Mouse (Mus musculus) erythroblast, embryonic 14.5 days (primary cell): ENCODE results near the gene Daam1. TPM values are rescaled to one million over a fixed set of nuclear protein-coding genes. Genes with fewer than 3 reads are reported as not detected.

ENCODE experiments used
- H3K27me3 ChIP-seq: 2 replicates; pipeline ENCODE4 v1.6.1; 2012; ENCODE audit warnings: inconsistent platforms; ENCODE audit not compliant: control insufficient read depth
- H3K36me3 ChIP-seq: 2 replicates; pipeline ENCODE4 v1.6.1; 2012; ENCODE audit warnings: mild to moderate bottlenecking, inconsistent platforms; ENCODE audit not compliant: control insufficient read depth
- H3K4me1 ChIP-seq: 2 replicates; pipeline ENCODE4 v1.6.1; 2012; ENCODE audit warnings: inconsistent platforms; ENCODE audit not compliant: control insufficient read depth
- H3K4me3 ChIP-seq: replicated peaks from 2 replicates; pipeline ENCODE3; 2012; ENCODE audit warnings: moderate library complexity, mild to moderate bottlenecking, inconsistent platforms
- H3K9me3 ChIP-seq: 2 replicates; pipeline ENCODE4 v1.6.1; 2012; ENCODE audit warnings: low read length, inconsistent platforms, mixed read lengths; ENCODE audit not compliant: control insufficient read depth
- GATA1 ChIP-seq: IDR thresholded peaks from 2 replicates; pipeline ENCODE4 v1.6.1; 2012; ENCODE audit warnings: low read length, inconsistent platforms, mixed read lengths
- TAL1 ChIP-seq: IDR thresholded peaks from 3 replicates; pipeline ENCODE4 v1.6.1; 2012; ENCODE audit warnings: low read length, inconsistent platforms, mixed read lengths
- polyA plus RNA-seq: library from polyadenylated mRNA; stranded (reverse); fragments of >175 nt; gene quantifications from 2 replicates; pipeline ENCODE4 v1.2.3, GENCODE M21; 2012

The Daam1 gene
- polyA plus RNA-seq, 1 experiment: 2.2 TPM

DNA sequence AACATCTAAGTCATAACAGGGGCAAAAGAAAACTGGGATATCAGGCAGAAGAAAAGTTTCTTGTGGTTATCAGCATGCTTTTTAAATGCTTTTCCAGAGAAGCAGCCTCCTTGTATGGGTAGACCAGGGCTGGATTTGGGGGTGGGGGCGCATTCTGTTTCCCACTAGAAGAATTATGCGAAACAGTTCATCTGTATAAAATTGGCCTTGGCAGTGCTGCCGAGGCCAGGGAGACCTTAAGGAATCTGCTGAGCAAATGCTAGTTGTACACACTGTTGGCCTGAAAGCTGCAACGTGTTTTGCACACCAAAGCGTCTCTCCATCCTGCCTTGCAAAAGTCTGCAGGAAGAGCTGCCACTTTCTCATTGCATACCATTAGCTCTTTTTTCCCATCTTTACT lies 126.6 kb downstream of the Daam1 start:
- Histone ChIP-seq H3K36me3 (peaks cover 99% of the 10 kb centered on the region), H3K27me3 (no peaks in the 10 kb centered on the region), H3K4me1 (no peaks in the 10 kb centered on the region), H3K4me3 (no peak overlapping the region), H3K9me3 (no peaks in the 10 kb centered on the region)
- TF ChIP-seq TAL1: no peak
- TF ChIP-seq GATA1: no peak

DNA sequence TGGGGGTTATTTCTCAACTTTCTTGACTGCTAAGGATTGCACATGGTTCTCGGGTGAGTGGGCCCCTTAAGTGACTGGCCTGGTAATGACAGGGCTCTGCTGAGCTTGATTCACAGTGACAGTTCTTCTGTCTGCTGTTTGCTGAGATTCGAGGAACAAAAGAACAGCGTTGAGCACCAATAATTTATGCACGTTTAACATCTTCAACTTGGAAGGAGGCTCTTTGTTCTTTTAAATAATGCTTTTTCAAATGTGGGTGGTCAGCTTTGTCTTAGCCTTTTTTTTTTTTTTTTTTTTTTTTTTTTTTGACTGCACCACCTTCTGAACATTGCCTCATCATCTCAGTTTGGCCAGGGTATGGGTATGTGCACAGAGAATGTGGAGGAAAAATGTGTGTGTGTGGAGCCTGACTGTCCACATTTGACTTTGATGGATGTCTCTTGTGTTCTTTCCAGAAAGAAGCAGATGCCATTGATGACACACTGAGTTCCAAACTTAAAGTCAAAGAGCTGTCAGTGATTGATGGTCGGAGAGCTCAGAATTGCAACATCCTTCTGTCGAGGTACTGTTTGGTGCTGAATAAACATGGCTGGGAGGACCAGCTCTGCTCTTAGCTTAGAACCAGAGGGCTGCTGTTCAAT lies 128.6 kb downstream of the Daam1 start:
- Histone ChIP-seq H3K9me3 (no peaks in the 10 kb centered on the region), H3K36me3 (peaks cover 84% of the 10 kb centered on the region), H3K4me1 (no peaks in the 10 kb centered on the region), H3K4me3 (no peak overlapping the region), H3K27me3 (no peaks in the 10 kb centered on the region)
- no peak for TF ChIP-seq GATA1
- no peak for TF ChIP-seq TAL1

DNA sequence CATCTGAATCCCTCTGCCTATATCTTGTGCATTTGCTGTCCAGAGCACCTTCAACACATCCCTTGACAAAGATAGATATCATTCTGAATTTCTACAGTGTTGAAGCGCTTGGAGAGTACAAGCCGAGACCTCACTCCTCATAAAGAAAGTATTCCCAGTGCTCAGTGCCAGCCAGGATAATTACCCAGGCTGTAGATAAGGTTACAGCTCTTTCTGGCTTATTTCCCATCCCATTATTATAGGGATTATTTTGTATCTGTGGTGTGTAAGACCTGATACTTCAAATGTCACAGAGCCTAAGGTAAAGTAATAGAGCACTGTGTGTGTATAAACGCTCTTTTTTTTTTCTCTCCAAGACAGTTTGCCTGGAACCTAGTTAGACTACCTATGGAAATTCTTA lies 130.8 kb downstream of the Daam1 start:
- no peaks in the 10 kb centered on the region for H3K9me3 ChIP-seq
- H3K36me3 ChIP-seq: peaks cover 62% of the 10 kb centered on the region
- H3K27me3 ChIP-seq: no peaks in the 10 kb centered on the region
- TF ChIP-seq TAL1 (no peak), GATA1 (no peak)
- H3K4me1 ChIP-seq: no peaks in the 10 kb centered on the region
- no peak overlapping the region for H3K4me3 ChIP-seq

DNA sequence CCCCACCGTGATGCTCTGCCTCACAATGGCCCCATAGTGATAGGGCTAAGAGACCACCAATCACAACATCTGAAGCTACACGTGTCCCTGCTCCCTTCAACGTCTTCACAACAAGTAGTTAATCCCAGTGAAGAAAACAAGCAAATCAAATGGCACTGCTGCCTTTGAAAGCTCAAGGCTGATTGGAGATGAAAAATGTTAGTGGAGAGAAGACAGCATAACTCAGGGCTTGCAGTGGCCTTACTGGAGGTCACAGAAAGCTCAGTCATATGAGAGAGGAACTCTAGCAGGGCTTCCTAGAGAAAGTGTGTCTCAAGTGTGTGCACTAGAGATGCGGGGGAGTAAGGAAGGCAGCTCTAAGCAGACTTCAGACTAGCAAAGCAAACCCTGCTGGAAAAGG lies 131.7 kb downstream of the Daam1 start:
- Histone ChIP-seq H3K9me3 (no peaks in the 10 kb centered on the region), H3K27me3 (no peaks in the 10 kb centered on the region), H3K4me1 (no peaks in the 10 kb centered on the region), H3K4me3 (no peak overlapping the region), H3K36me3 (peaks cover 53% of the 10 kb centered on the region)
- no peak for TF ChIP-seq GATA1
- no peak for TF ChIP-seq TAL1

DNA sequence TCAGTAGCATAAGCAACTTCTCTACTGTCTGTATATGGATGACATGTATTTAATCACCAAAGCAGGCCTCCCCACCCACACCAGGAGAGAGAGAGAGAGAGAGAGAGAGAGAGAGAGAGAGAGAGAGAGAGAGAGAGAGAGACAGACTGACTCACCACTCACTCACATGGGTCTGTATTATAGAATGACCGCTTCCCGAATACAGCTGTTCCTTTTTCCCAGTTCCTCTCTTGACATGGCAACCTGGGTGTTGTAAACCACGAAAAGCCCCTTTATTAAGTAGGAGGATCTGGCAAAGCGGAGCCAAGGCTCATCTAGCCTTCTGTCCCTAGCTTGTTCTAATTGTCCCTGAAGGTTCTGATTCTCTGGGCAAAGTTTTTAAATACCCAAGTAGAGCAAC lies 137.7 kb downstream of the Daam1 start:
- Histone ChIP-seq H3K36me3 (peaks cover 58% of the 10 kb centered on the region), H3K4me1 (peaks cover 16% of the 10 kb centered on the region), H3K4me3 (no peak overlapping the region), H3K9me3 (no peaks in the 10 kb centered on the region), H3K27me3 (no peaks in the 10 kb centered on the region)
- TF ChIP-seq GATA1 (no peak), TAL1 (no peak)

DNA sequence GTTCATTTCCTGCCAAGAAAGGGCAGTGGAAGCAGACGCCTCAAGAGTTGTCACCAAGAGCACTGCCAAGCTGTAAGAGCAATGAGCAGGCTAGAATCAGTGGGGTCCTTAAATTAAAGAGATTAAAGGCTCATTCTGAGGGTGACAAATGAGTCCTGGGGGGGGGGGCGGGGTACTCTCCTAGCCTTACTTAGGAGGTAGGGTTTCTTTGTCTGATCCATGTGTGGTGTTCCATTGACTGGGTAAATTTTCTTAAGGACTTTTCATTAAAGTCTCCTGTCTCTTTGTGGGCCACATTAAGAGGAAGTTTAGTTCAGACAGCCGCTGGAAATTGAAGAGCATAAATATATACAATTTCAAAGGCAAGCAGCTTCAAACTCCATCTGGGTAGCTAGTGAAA lies 138.1 kb downstream of the Daam1 start:
- H3K27me3 ChIP-seq: no peaks in the 10 kb centered on the region
- H3K36me3 ChIP-seq: peaks cover 62% of the 10 kb centered on the region
- H3K4me3 ChIP-seq: no peak overlapping the region
- peaks cover 16% of the 10 kb centered on the region for H3K4me1 ChIP-seq
- no peaks in the 10 kb centered on the region for H3K9me3 ChIP-seq
- TF ChIP-seq TAL1 (no peak), GATA1 (no peak)

DNA sequence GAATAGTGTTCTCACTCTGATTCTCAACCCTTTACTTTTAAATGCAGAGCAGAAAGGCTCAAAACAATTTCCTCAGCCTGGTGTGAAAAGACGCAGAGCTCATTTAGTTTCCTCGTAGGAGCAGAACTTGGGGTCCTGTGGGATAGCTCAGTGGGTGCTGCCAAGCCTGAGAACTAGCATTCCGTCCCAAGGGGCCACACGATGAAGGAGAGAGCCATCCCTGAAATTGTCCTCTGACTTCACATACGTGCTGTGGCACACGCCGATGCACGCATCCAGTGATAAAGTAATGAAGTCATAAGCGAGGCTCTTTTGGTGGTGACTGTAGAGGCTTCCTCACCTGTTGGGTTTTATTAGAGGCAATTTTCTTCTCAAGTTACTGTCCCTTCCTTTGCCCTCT lies 138.6 kb downstream of the Daam1 start:
- Histone ChIP-seq H3K4me1 (peaks cover 16% of the 10 kb centered on the region), H3K27me3 (no peaks in the 10 kb centered on the region), H3K36me3 (peaks cover 65% of the 10 kb centered on the region), H3K4me3 (no peak overlapping the region), H3K9me3 (no peaks in the 10 kb centered on the region)
- TF ChIP-seq GATA1 (no peak), TAL1 (no peak)

DNA sequence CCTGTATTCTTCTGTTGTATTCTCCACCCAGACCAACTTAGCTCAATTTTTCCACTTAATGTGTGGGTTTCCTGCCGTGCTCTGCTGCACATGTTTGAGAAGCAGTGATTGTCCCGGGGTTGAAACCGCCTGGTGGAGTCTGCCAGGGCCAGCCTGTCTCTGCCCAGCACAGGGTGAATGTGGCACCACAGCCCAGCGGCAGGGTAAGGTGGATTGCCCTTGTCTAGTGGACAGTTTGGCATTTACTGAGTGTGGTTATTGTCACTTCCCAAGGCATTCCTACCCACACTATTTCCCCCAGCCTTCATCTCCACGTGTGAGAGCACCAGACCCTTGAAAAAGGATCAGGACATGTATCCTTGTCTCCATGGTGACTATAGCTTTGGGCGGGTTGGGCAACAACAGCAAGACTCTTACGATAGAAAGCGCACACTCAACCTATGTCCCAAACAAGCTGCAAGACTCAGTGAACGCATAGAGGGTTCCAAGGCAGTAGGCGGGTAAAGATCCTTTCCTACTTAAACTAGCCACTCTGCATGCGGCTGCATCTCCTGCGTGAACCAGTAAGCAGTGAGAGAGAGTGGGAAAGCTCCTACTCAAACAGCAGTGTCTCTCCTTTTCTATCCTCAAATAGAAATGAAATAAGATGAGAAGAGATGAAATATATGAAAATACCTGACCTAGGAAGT lies 139.2 kb downstream of the Daam1 start:
- peaks cover 16% of the 10 kb centered on the region for H3K4me1 ChIP-seq
- TF ChIP-seq GATA1 (no peak), TAL1 (no peak)
- peaks cover 72% of the 10 kb centered on the region for H3K36me3 ChIP-seq
- H3K27me3 ChIP-seq: no peaks in the 10 kb centered on the region
- no peaks in the 10 kb centered on the region for H3K9me3 ChIP-seq
- H3K4me3 ChIP-seq: no peak overlapping the region

DNA sequence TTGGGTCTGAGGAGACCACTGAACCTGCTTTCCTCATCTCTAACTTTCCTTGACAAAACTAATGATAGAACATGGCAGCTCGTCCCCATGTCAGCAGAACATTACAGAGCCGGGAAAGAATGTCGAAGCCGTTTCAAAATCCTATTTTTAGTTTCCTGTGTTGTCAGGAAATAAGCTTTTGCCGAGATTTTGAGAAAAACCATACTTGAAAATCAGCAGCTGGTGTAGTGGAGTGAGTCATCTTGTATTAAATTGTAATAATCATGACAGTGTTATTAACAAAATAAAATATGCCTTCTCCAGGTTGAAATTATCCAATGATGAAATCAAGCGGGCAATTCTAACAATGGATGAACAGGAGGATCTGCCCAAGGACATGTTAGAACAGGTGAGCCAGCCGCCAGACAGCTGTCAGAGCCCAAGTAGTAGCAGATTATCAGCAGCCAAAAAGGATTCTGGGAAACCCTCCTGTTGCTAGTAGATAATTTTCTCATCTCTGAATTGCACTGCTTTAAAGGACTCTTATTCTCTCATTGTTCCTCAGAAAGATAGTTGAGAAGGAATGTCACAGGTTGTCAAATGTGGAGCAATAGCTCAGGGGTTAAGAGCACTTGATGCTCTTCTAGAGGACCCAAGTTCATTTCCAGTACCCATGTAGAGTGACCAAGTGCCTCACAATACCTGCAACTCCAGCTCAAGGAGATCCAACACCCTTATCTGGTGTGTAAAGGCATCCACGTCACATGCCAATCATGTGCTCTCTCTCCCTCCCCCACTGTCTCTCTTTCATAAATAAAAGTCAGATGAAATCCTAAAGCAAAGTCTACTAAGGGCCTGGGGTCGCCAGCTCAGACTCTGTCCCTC lies 140.1 kb downstream of the Daam1 start:
- no peaks in the 10 kb centered on the region for H3K9me3 ChIP-seq
- TF ChIP-seq GATA1 (no peak), TAL1 (no peak)
- H3K4me1 ChIP-seq: peaks cover 16% of the 10 kb centered on the region
- H3K4me3 ChIP-seq: no peak overlapping the region
- H3K36me3 ChIP-seq: peaks cover 81% of the 10 kb centered on the region
- no peaks in the 10 kb centered on the region for H3K27me3 ChIP-seq
